Mouse (Mus musculus) forebrain, postnatal 0 days (tissue): ENCODE results near the gene Kcnma1. TPM values are rescaled to one million over a fixed set of nuclear protein-coding genes. Genes with fewer than 3 reads are reported as not detected.

ENCODE experiments used
- ATAC-seq: fragments of 200-750 bp; cut with Nextera tagmentation; 2 replicates; pipeline ENCODE4 v1.8.0; 2017; ENCODE audit warnings: mild to moderate bottlenecking, moderate library complexity
- DNase-seq: peaks from one replicate; pipeline ENCODE4 v3.0.0-alpha.2; 2015
- H3K27ac ChIP-seq: fragments of 300-500 bp; sonication (generic); 2 replicates; pipeline ENCODE4 v1.5.1; 2014; ENCODE audit warnings: low read depth, mild to moderate bottlenecking, antibody characterized with exemption, low read length, moderate library complexity, mixed read lengths
- H3K27me3 ChIP-seq: fragments of 300-500 bp; sonication (generic); 2 replicates; pipeline ENCODE4 v1.6.1; 2014; ENCODE audit warnings: mild to moderate bottlenecking, low read length, mixed read lengths; ENCODE audit not compliant: insufficient read depth
- H3K36me3 ChIP-seq: fragments of 300-500 bp; sonication (generic); 2 replicates; pipeline ENCODE4 v1.6.1; 2014; ENCODE audit warnings: mild to moderate bottlenecking, moderate library complexity; ENCODE audit not compliant: insufficient read depth
- H3K4me1 ChIP-seq: fragments of 300-500 bp; sonication (generic); 2 replicates; pipeline ENCODE4 v1.6.1; 2014; ENCODE audit warnings: antibody characterized with exemption; ENCODE audit not compliant: insufficient read depth
- H3K4me2 ChIP-seq: fragments of 300-500 bp; sonication (generic); 2 replicates; pipeline ENCODE4 v1.6.1; 2014; ENCODE audit warnings: low read depth, mild to moderate bottlenecking, moderate library complexity
- H3K4me3 ChIP-seq: fragments of 300-500 bp; sonication (generic); 2 replicates; pipeline ENCODE4 v1.5.1; 2014; ENCODE audit warnings: low read depth, low read length, mixed read lengths
- H3K9ac ChIP-seq: fragments of 300-500 bp; sonication (generic); 2 replicates; pipeline ENCODE4 v1.6.1; 2014; ENCODE audit warnings: mild to moderate bottlenecking
- H3K9me3 ChIP-seq: fragments of 300-500 bp; sonication (generic); 2 replicates; pipeline ENCODE4 v1.6.1; 2016; ENCODE audit warnings: low read length
- CTCF ChIP-seq: sonication (generic); IDR thresholded peaks from 2 replicates; pipeline ENCODE4 v1.5.1; 2016; ENCODE audit warnings: antibody characterized with exemption, control low read depth, low read depth
- WGBS: fragments of 180-500 bp; shearing (Covaris S2); extraction: QIAGEN DNeasy Blood & Tissue Kit; methylation state at CpG from one replicate; pipeline ENCODE4 v1.1.7; 2014; 5-methylcytosine and 5-hydroxymethylcytosine counted together
- polyA plus RNA-seq: library from polyadenylated mRNA; unstranded; fragments of >200 nt; fragmentation: Nextera tagmentation; extraction: Ambion mirVana; gene quantifications from 2 replicates; pipeline ENCODE4 v1.2.1, GENCODE M21; 2015
- total RNA-seq: library from RNA; depleted of rRNA; stranded (reverse); fragments of >200 nt; gene quantifications from 2 replicates; pipeline ENCODE4 v1.2.3, GENCODE M21; 2014

Kcnma1 gene
- total and polyA plus RNA-seq, 2 experiments from 2014 or later: 18.7 to 35.8 TPM

GRCm38 (mm10) chr14:23705647-23706046 lies 308.6 kb downstream of the Kcnma1 start:
- no peak for DNase-seq
- Histone ChIP-seq H3K27me3 (no peaks in the 10 kb centered on the region), H3K4me2 (no peak overlapping the region), H3K4me1 (no peaks in the 10 kb centered on the region), H3K9me3 (no peaks in the 10 kb centered on the region), H3K4me3 (no peak overlapping the region), H3K36me3 (no peaks in the 10 kb centered on the region), H3K9ac (no peak overlapping the region), H3K27ac (no peak overlapping the region)
- TF ChIP-seq CTCF: no peak
- no peak for ATAC-seq
- 37% methylated on average over 3 of the region's 3 CpGs for WGBS

GRCm38 (mm10) chr14:23704303-23704702 lies 310.0 kb downstream of the Kcnma1 start:
- Histone ChIP-seq H3K27ac (no peak overlapping the region), H3K27me3 (no peaks in the 10 kb centered on the region), H3K36me3 (no peaks in the 10 kb centered on the region), H3K4me3 (no peak overlapping the region), H3K4me1 (no peaks in the 10 kb centered on the region), H3K9ac (no peak overlapping the region), H3K4me2 (no peak overlapping the region), H3K9me3 (no peaks in the 10 kb centered on the region)
- no peak for ATAC-seq
- no peak for DNase-seq
- TF ChIP-seq CTCF: no peak

- WGBS: 86% methylated on average over 3 of the region's 3 CpGs
- no peak overlapping the region for H3K9ac ChIP-seq
- no peak for TF ChIP-seq CTCF
- ATAC-seq (no peak), DNase-seq (no peak)
- no peak overlapping the region for H3K27ac ChIP-seq
- no peak overlapping the region for H3K4me3 ChIP-seq
- H3K4me1 ChIP-seq: no peaks in the 10 kb centered on the region
- H3K36me3 ChIP-seq: no peaks in the 10 kb centered on the region
- no peak overlapping the region for H3K4me2 ChIP-seq
- no peaks in the 10 kb centered on the region for H3K9me3 ChIP-seq
- H3K27me3 ChIP-seq: no peaks in the 10 kb centered on the region
These were observed 317.9 kb downstream of the Kcnma1 start for GRCm38 (mm10) chr14:23696341-23696740.

- Histone ChIP-seq H3K27me3 (no peaks in the 10 kb centered on the region), H3K36me3 (no peaks in the 10 kb centered on the region), H3K9ac (no peak overlapping the region), H3K4me1 (no peaks in the 10 kb centered on the region), H3K4me2 (no peak overlapping the region), H3K27ac (no peak overlapping the region), H3K9me3 (no peaks in the 10 kb centered on the region), H3K4me3 (no peak overlapping the region)
- TF ChIP-seq CTCF: no peak
- DNase-seq (no peak), ATAC-seq (no peak)
- whole genome bisulfite sequencing: 50% methylated on average over 5 of the region's 5 CpGs
These were observed 324.6 kb downstream of the Kcnma1 start for GRCm38 (mm10) chr14:23689681-23690080.

- no peak for TF ChIP-seq CTCF
- Histone ChIP-seq H3K27me3 (no peaks in the 10 kb centered on the region), H3K27ac (no peak overlapping the region), H3K9ac (no peak overlapping the region), H3K36me3 (no peaks in the 10 kb centered on the region), H3K4me3 (no peak overlapping the region), H3K4me1 (no peaks in the 10 kb centered on the region), H3K9me3 (no peaks in the 10 kb centered on the region), H3K4me2 (no peak overlapping the region)
- 71% methylated on average over 3 of the region's 3 CpGs for WGBS
- ATAC-seq (no peak), DNase-seq (no peak)
These were observed 325.8 kb downstream of the Kcnma1 start for GRCm38 (mm10) chr14:23688513-23688912.

GRCm38 (mm10) chr14:23684463-23685066 lies 329.7 kb downstream of the Kcnma1 start:
- no peaks in the 10 kb centered on the region for H3K4me1 ChIP-seq
- H3K4me3 ChIP-seq: no peak overlapping the region
- no peak overlapping the region for H3K9ac ChIP-seq
- 51% methylated on average over 3 of the region's 3 CpGs for WGBS
- no peak overlapping the region for H3K4me2 ChIP-seq
- H3K9me3 ChIP-seq: no peaks in the 10 kb centered on the region
- peak overlapping the region; percentile 5; the same call in 1 of the 2 replicates for H3K27ac ChIP-seq
- TF ChIP-seq CTCF: peak; percentile 37
- no peaks in the 10 kb centered on the region for H3K27me3 ChIP-seq
- no peaks in the 10 kb centered on the region for H3K36me3 ChIP-seq
- peak; percentile 32 for DNase-seq
- ATAC-seq: peak; percentile 53

GRCm38 (mm10) chr14:23682758-23683157 lies 331.5 kb downstream of the Kcnma1 start:
- H3K4me2 ChIP-seq: no peak overlapping the region
- no peak overlapping the region for H3K27ac ChIP-seq
- H3K9me3 ChIP-seq: no peaks in the 10 kb centered on the region
- no peaks in the 10 kb centered on the region for H3K27me3 ChIP-seq
- H3K36me3 ChIP-seq: no peaks in the 10 kb centered on the region
- no peak for TF ChIP-seq CTCF
- no peak overlapping the region for H3K9ac ChIP-seq
- no peak for DNase-seq
- 83% methylated on average over 4 of the region's 4 CpGs for WGBS
- H3K4me3 ChIP-seq: no peak overlapping the region
- no peak for ATAC-seq
- H3K4me1 ChIP-seq: no peaks in the 10 kb centered on the region
